Comparison of ENCODE assay signal across 8 mouse cellular contexts in genomic region chr11:100298274-100299036, GRCm38 (mm10). TPM values are rescaled to one million over a fixed set of nuclear protein-coding genes. Genes with fewer than 3 reads are reported as not detected.
DNase-seq lines count a peak whose midpoint lies in the region; ATAC-seq and TF ChIP-seq lines count a peak whose summit lies in the region.

No protein-coding gene starts in this region.

- H3K9ac ChIP-seq in forebrain, postnatal 0 days = 0 out of 2 replicates have a peak overlapping the region, but pooled peaks have one; percentile 15

- H3K27me3 ChIP-seq in G1E (ENCODE audit: insufficient read depth, low read length) = peaks cover 10% of the 10 kb centered on the region
- no peaks in the 10 kb centered on the region for H3K27me3 ChIP-seq in cerebellum, adult 2 months (ENCODE audit: control insufficient read depth, insufficient read depth, low read length)
- no peaks in the 10 kb centered on the region for H3K27me3 ChIP-seq in forebrain, postnatal 0 days (ENCODE audit: insufficient read depth, low read length)

- no peaks in the 10 kb centered on the region for H3K36me3 ChIP-seq in G1E (replicated peaks)
- no peaks in the 10 kb centered on the region for H3K36me3 ChIP-seq in forebrain, postnatal 0 days (ENCODE audit: insufficient read depth)

- no peak overlapping the region for H3K27ac ChIP-seq in cerebellum, adult 2 months (ENCODE audit: insufficient read depth, low read length)
- no peak overlapping the region for H3K27ac ChIP-seq in forebrain, postnatal 0 days (ENCODE audit: low read depth, low read length)

- peak overlapping the region; percentile 37 for H3K4me2 ChIP-seq in forebrain, postnatal 0 days (ENCODE audit: low read depth)

- TF ChIP-seq POLR2A in cerebellum, adult 2 months (IDR thresholded peaks at IDR 0.05; ENCODE audit: borderline replicate concordance, insufficient read depth, low read length) = no peak

- ATAC-seq in G1E (ENCODE audit: extremely low read depth, insufficient number of reproducible peaks, low FRiP score, poor library complexity, severe bottlenecking) = no peak
- ATAC-seq in forebrain, postnatal 0 days = peak; percentile 74

- H3K4me1 ChIP-seq in G1E (ENCODE audit: insufficient read depth, low read depth, low read length) = peaks cover 5% of the 10 kb centered on the region; the same call in 1 of the 2 replicates
- H3K4me1 ChIP-seq in cerebellum, adult 2 months (ENCODE audit: control insufficient read depth, insufficient read depth, low read length) = no peaks in the 10 kb centered on the region
- no peaks in the 10 kb centered on the region for H3K4me1 ChIP-seq in forebrain, postnatal 0 days (ENCODE audit: insufficient read depth)

- H3K4me3 ChIP-seq in G1E (ENCODE audit: low read depth, low read length) = no peak overlapping the region
- peak overlapping the region; percentile 18 for H3K4me3 ChIP-seq in cerebellum, adult 2 months (replicated peaks; ENCODE audit: insufficient read depth, low read depth, low read length)
- no peak overlapping the region for H3K4me3 ChIP-seq in forebrain, postnatal 0 days (ENCODE audit: low read depth, low read length)

- DNase-seq in G1E (ENCODE audit: low spot score) = peak; percentile 29
- DNase-seq in cerebellum, adult 2 months = peak; percentile 64 to 83
- DNase-seq in forebrain, postnatal 0 days = peak; percentile 84
- peak; percentile 89 for DNase-seq in heart, postnatal 4 days
- peak; percentile 71 for DNase-seq in layer of hippocampus, adult 9-10 months (ENCODE audit: low spot score)
- DNase-seq in lung, postnatal 10 days = peak; percentile 87
- DNase-seq in retina, embryonic 14.5 days (ENCODE audit: low spot score) = peak; percentile 85
- peak; percentile 74 to 80 for DNase-seq in thymus, postnatal 36 days

- no peaks in the 10 kb centered on the region for H3K9me3 ChIP-seq in G1E (replicated peaks)
- H3K9me3 ChIP-seq in forebrain, postnatal 0 days (ENCODE audit: low read length) = no peaks in the 10 kb centered on the region

- peak; percentile 74 for TF ChIP-seq CTCF in G1E (IDR thresholded peaks at IDR 0.05; ENCODE audit: low read depth, low read length)
- TF ChIP-seq CTCF in cerebellum, adult 2 months (IDR thresholded peaks at IDR 0.05; ENCODE audit: borderline replicate concordance, insufficient read depth, low read depth, low read length) = peak; percentile 85
- TF ChIP-seq CTCF in forebrain, postnatal 0 days (IDR thresholded peaks at IDR 0.05; ENCODE audit: low read depth) = peak; percentile 94

- 17% methylated on average over 18 of the region's 18 CpGs for WGBS in cerebellum, adult 2 months
- 23% methylated on average over 18 of the region's 18 CpGs for WGBS in forebrain, postnatal 0 days

RNA-seq across cellular contexts. Expression of gene Eif1, which starts 21.2 kb away (rescaled TPM):
- 916 and 1,324 TPM in 2 replicates for total RNA-seq in G1E (2014; fragmentation: Nextera tagmentation)
- total RNA-seq in G1E (2017) = 235 and 344 TPM in 2 replicates
- polyA plus RNA-seq in G1E (2012) = 514 and 548 TPM in 2 replicates
- polyA plus RNA-seq in cerebellum, adult 2 months (2012; rRNA removed) = 430 and 502 TPM in 2 replicates
- 105 and 115 TPM in 2 replicates for total RNA-seq in forebrain, postnatal 0 days (2014; rRNA removed)
- polyA plus RNA-seq in forebrain, postnatal 0 days (2015; fragmentation: Nextera tagmentation; extraction: Ambion mirVana) = 1,342 and 1,370 TPM in 2 replicates
- total RNA-seq in heart, postnatal 4 days (2021) = 1,000 to 10,000 TPM; 1,236 to 1,276 TPM

RNA-seq across cellular contexts. Expression of gene Krt42, which starts 28.8 kb away (rescaled TPM):
- not detected in 2 replicates for total RNA-seq in G1E (2014; fragmentation: Nextera tagmentation)
- 0.11 TPM in 1 of 2 replicates, not detected in the other for total RNA-seq in G1E (2017)
- not detected in 2 replicates for polyA plus RNA-seq in G1E (2012)
- polyA plus RNA-seq in cerebellum, adult 2 months (2012; rRNA removed) = not detected in 2 replicates
- not detected in 2 replicates for total RNA-seq in forebrain, postnatal 0 days (2014; rRNA removed)
- not detected in 2 replicates for polyA plus RNA-seq in forebrain, postnatal 0 days (2015; fragmentation: Nextera tagmentation; extraction: Ambion mirVana)
- total RNA-seq in heart, postnatal 4 days (2021) = not detected

RNA-seq across cellular contexts. Expression of gene Gast, which starts 35.8 kb away (rescaled TPM):
- total RNA-seq in G1E (2014; fragmentation: Nextera tagmentation) = not detected in 2 replicates
- total RNA-seq in G1E (2017) = not detected in 2 replicates
- polyA plus RNA-seq in G1E (2012) = not detected in 2 replicates
- polyA plus RNA-seq in cerebellum, adult 2 months (2012; rRNA removed) = not detected in 2 replicates
- total RNA-seq in forebrain, postnatal 0 days (2014; rRNA removed) = not detected in 2 replicates
- polyA plus RNA-seq in forebrain, postnatal 0 days (2015; fragmentation: Nextera tagmentation; extraction: Ambion mirVana) = 0.48 and 0.51 TPM in 2 replicates
- not detected for total RNA-seq in heart, postnatal 4 days (2021)

RNA-seq across cellular contexts. Expression of gene Krt17, which starts 37.6 kb away (rescaled TPM):
- not detected in 2 replicates for total RNA-seq in G1E (2014; fragmentation: Nextera tagmentation)
- not detected in 2 replicates for total RNA-seq in G1E (2017)
- polyA plus RNA-seq in G1E (2012) = 0.07 TPM in 2 replicates
- 0.11 and 0.16 TPM in 2 replicates for polyA plus RNA-seq in cerebellum, adult 2 months (2012; rRNA removed)
- total RNA-seq in forebrain, postnatal 0 days (2014; rRNA removed) = 0.31 TPM in 1 of 2 replicates, not detected in the other
- polyA plus RNA-seq in forebrain, postnatal 0 days (2015; fragmentation: Nextera tagmentation; extraction: Ambion mirVana) = 0.47 and 0.51 TPM in 2 replicates
- under 1 TPM in 1 of 2 experiments, not detected in 1; 0.29 TPM for total RNA-seq in heart, postnatal 4 days (2021)

RNA-seq across cellular contexts. Expression of gene Krt16, which starts 49.8 kb away (rescaled TPM):
- total RNA-seq in G1E (2014; fragmentation: Nextera tagmentation) (not detected in 2 replicates), G1E (2017) (0.05 TPM in 1 of 2 replicates, not detected in the other)
- not detected in 2 replicates for polyA plus RNA-seq in G1E (2012)
- not detected in 2 replicates for polyA plus RNA-seq in cerebellum, adult 2 months (2012; rRNA removed)
- total RNA-seq in forebrain, postnatal 0 days (2014; rRNA removed) = not detected in 2 replicates
- polyA plus RNA-seq in forebrain, postnatal 0 days (2015; fragmentation: Nextera tagmentation; extraction: Ambion mirVana) = not detected in 2 replicates
- not detected for total RNA-seq in heart, postnatal 4 days (2021)

Comparison
In these comparisons a context has a peak if more than half of its experiments do, and no peak if none do; other contexts are left out.
1. DNase-seq: peak in every context shown above with its lines; median percentile 89 in heart, postnatal 4 days; 87 in lung, postnatal 10 days; 85 in retina, embryonic 14.5 days; 84 in forebrain, postnatal 0 days; 77 in thymus, postnatal 36 days; 74 in cerebellum, adult 2 months; 71 in layer of hippocampus, adult 9-10 months; 29 in G1E.